Mouse (Mus musculus) embryonic facial prominence, embryonic 12.5 days (tissue): Measurements from ENCODE around the gene Fndc8. TPM values are rescaled to one million over a fixed set of nuclear protein-coding genes. Genes with fewer than 3 reads are reported as not detected.

Experiments used
- ATAC-seq: fragments of 200-750 bp; cut with Nextera tagmentation; 2 replicates; pipeline ENCODE4 v1.8.0; 2017; ENCODE audit not compliant: insufficient number of reproducible peaks, insufficient read depth, low FRiP score, low TSS enrichment
- H3K27ac ChIP-seq: fragments of 300-500 bp; sonication (generic); 2 replicates; pipeline ENCODE4 v1.5.1; 2016; ENCODE audit warnings: mild to moderate bottlenecking
- H3K27me3 ChIP-seq: fragments of 300-500 bp; sonication (generic); 2 replicates; pipeline ENCODE4 v1.6.1; 2016; ENCODE audit warnings: mild to moderate bottlenecking, moderate library complexity
- H3K36me3 ChIP-seq: fragments of 300-500 bp; sonication (generic); 2 replicates; pipeline ENCODE4 v1.6.1; 2016; ENCODE audit warnings: mild to moderate bottlenecking
- H3K4me1 ChIP-seq: fragments of 300-500 bp; sonication (generic); 2 replicates; pipeline ENCODE4 v1.6.1; 2016
- H3K4me2 ChIP-seq: fragments of 300-500 bp; sonication (generic); replicated peaks from 2 replicates; pipeline ENCODE4 v1.6.1; 2016; ENCODE audit warnings: mild to moderate bottlenecking, moderate library complexity
- H3K4me3 ChIP-seq: fragments of 300-500 bp; sonication (generic); 2 replicates; pipeline ENCODE4 v1.5.1; 2016; ENCODE audit warnings: mild to moderate bottlenecking
- H3K9ac ChIP-seq: fragments of 300-500 bp; sonication (generic); 2 replicates; pipeline ENCODE4 v1.6.1; 2016; ENCODE audit warnings: mild to moderate bottlenecking, moderate library complexity
- H3K9me3 ChIP-seq: fragments of 300-500 bp; sonication (generic); 2 replicates; pipeline ENCODE4 v1.6.1; 2016; ENCODE audit warnings: mild to moderate bottlenecking, moderate library complexity
- WGBS: fragments of 180-500 bp; shearing (Covaris S2); methylation state at CpG from one replicate; pipeline ENCODE4 v1.1.7; 2016; 5-methylcytosine and 5-hydroxymethylcytosine counted together
- polyA plus RNA-seq: library from polyadenylated mRNA; unstranded; fragments of >200 nt; fragmentation: Nextera tagmentation; extraction: Ambion mirVana; gene quantifications from 2 replicates; pipeline ENCODE4 v1.2.1, GENCODE M21; 2016

Gene Fndc8
- polyA plus RNA-seq, 1 experiment from 2014 or later: 0.19 TPM

GRCm38 (mm10) chr11:82945636-82946035 lies 53.7 kb downstream of the Fndc8 start:
- H3K36me3 ChIP-seq: no peaks in the 10 kb centered on the region
- ATAC-seq: no peak
- no peak overlapping the region for H3K4me2 ChIP-seq
- no peak overlapping the region for H3K9ac ChIP-seq
- no peak overlapping the region for H3K27ac ChIP-seq
- H3K4me1 ChIP-seq: no peaks in the 10 kb centered on the region
- no peak overlapping the region for H3K4me3 ChIP-seq
- peaks cover 25% of the 10 kb centered on the region for H3K27me3 ChIP-seq
- WGBS: 70% methylated on average over 2 of the region's 2 CpGs
- H3K9me3 ChIP-seq: no peaks in the 10 kb centered on the region

- no peak overlapping the region for H3K4me2 ChIP-seq
- 38% methylated on average over 4 of the region's 4 CpGs for WGBS
- H3K9me3 ChIP-seq: no peaks in the 10 kb centered on the region
- H3K9ac ChIP-seq: no peak overlapping the region
- no peaks in the 10 kb centered on the region for H3K36me3 ChIP-seq
- H3K4me3 ChIP-seq: no peak overlapping the region
- H3K27me3 ChIP-seq: peaks cover 37% of the 10 kb centered on the region
- H3K27ac ChIP-seq: no peak overlapping the region
- ATAC-seq: no peak
- H3K4me1 ChIP-seq: 0 out of 2 replicates have a peak, but pooled peaks cover 3% of the 10 kb centered on the region
Measured at GRCm38 (mm10) chr11:82947457-82947856, 55.5 kb downstream of the Fndc8 start.

- no peak overlapping the region for H3K27ac ChIP-seq
Measured at GRCm38 (mm10) chr11:82949036-82949435, 57.1 kb downstream of the Fndc8 start.

More at GRCm38 (mm10) chr11:82949036-82949435, 57.1 kb downstream of the Fndc8 start:
- 84% methylated on average over 9 of the region's 9 CpGs for whole genome bisulfite sequencing
- Histone ChIP-seq H3K36me3 (no peaks in the 10 kb centered on the region), H3K4me2 (no peak overlapping the region), H3K9me3 (no peaks in the 10 kb centered on the region), H3K4me3 (no peak overlapping the region), H3K9ac (no peak overlapping the region), H3K4me1 (0 out of 2 replicates have a peak, but pooled peaks cover 3% of the 10 kb centered on the region), H3K27me3 (peaks cover 51% of the 10 kb centered on the region)
- ATAC-seq: no peak

Other genes with a start within 250 kb of the Fndc8 start
- 0.41 and 0.45 TPM in 2 replicates for gene Cct6b, start 127.8 kb upstream of the Fndc8 start, polyA plus RNA-seq
- gene Zfp830, start 127.8 kb upstream of the Fndc8 start, polyA plus RNA-seq: 38.9 and 43.1 TPM in 2 replicates
- gene Lig3, start 111.0 kb upstream of the Fndc8 start, polyA plus RNA-seq: 45.6 and 46.8 TPM in 2 replicates
- gene Rffl, start 20.9 kb upstream of the Fndc8 start, polyA plus RNA-seq: 12.7 and 12.8 TPM in 2 replicates
- 11.0 and 11.3 TPM in 2 replicates for gene Rad51d, start 1.5 kb upstream of the Fndc8 start, polyA plus RNA-seq
- 39.0 and 42.5 TPM in 2 replicates for gene Nle1, start 16.3 kb downstream of the Fndc8 start, polyA plus RNA-seq
- 8.2 and 8.6 TPM in 2 replicates for gene Unc45b, start 18.4 kb downstream of the Fndc8 start, polyA plus RNA-seq
- 1.2 and 1.3 TPM in 2 replicates for gene Slfn5, start 59.2 kb downstream of the Fndc8 start, polyA plus RNA-seq
- gene Slfn9, start 99.7 kb downstream of the Fndc8 start, polyA plus RNA-seq: 18.1 and 19.2 TPM in 2 replicates
- 0.20 and 0.64 TPM in 2 replicates for gene Slfn8, start 128.7 kb downstream of the Fndc8 start, polyA plus RNA-seq
- 1.6 and 1.7 TPM in 2 replicates for gene Slfn2, start 173.0 kb downstream of the Fndc8 start, polyA plus RNA-seq
- gene Slfn1, start 224.7 kb downstream of the Fndc8 start, polyA plus RNA-seq: 0.12 TPM in 1 of 2 replicates, not detected in the other